Mouse (Mus musculus): ENCODE data around the gene Gm11549.

DNA sequence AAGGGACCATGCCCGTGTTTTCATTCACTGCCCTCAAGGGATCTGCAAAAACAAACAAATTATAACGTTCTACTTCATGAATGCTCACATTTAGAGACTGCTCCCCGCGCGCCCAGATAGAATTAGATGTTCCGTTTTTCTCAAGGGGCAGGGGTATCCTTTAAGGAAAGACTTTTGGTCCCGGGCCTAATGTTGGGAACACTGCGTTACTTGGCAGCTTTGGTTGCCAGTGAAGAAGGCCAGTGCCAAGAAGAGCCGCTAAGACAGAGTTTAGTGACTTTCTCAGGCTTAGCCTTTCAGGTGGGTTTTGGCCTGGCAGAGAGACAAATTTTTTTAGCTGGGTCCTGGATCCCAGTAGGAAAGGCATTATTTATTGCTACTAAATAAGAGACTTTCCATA, 25.3 kb downstream of the Gm11549 start:
- TF ChIP-seq CTCF (IDR thresholded peaks at IDR 0.05; ENCODE audit: control insufficient read depth, insufficient read depth, insufficient replicate concordance, low read depth, low read length) = no peak
- TF ChIP-seq POLR2A (IDR thresholded peaks at IDR 0.05; ENCODE audit: control insufficient read depth, low read depth, low read length) = no peak
